Comparison of ENCODE assay signal across 12 mouse cellular contexts in the genomic region with DNA sequence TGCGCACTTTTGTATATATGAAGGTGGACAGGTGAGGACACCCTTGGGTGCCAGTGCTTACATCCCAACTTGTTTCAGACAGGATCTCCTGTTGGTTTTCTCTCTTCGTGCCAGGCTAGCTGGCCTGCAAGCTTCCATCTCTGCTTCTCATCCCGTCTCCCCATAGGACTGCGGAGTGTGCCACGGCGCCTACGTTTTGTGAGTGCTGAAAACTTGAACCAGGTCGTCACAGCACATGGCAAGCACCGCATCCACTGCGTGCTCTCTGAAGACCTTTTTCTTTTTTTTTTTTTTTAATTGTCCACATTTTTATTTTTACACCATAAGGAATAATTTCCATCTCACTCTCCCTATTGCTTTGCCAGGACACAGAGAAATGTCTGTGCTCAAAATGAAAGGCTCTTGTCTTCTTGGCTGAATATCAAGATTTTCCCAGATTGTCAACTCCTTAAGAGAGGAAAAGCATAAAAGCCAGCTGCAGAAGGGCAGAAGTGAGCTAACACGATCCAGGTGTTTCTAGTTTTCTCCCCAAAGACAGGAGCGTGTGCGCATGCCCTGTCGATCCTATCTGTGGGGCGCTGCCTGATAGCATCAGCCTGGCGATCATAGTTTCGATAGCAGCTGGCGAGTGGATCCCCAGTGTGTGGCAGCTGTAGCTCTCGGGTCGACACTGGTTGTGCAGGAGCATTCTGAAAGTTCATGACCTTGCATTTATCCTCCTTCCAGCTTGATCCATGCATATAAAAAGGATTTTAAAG.
A peak's percentile ranks its signal among the peaks of the same experiment; 100 is the strongest.
DNase-seq lines count a peak whose midpoint lies in the region; ATAC-seq and TF ChIP-seq lines count a peak whose summit lies in the region.
"Had no signal": no experiment of that assay in that cellular context is flagged by ENCODE, and none has a peak within 500 bp of the region (broad histone marks: within the 10 kb centered on the region; RNA-seq: fewer than 3 reads in every experiment).

No protein-coding gene starts in this region.

- ATAC-seq in limb, embryonic 12.5 days (ENCODE audit: insufficient number of reproducible peaks, insufficient read depth, low FRiP score, low TSS enrichment, low read depth), result peak; percentile 67
- ATAC-seq in liver, embryonic 11.5 days (replicated peaks; ENCODE audit: low FRiP score), result no peak

- no peak overlapping the region for H3K4me3 ChIP-seq in lung, adult 2 months (replicated peaks; ENCODE audit: extremely low read depth, low read depth, low read length)
- 0 out of 2 replicates have a peak overlapping the region, but pooled peaks have one; percentile 15 for H3K4me3 ChIP-seq in limb, embryonic 12.5 days (replicated peaks)
- no peak overlapping the region for H3K4me3 ChIP-seq in liver, embryonic 11.5 days (ENCODE audit: low read depth, low read length)
- H3K4me3 ChIP-seq: hindbrain, embryonic 15.5 days; liver, embryonic 12.5 days; midbrain, embryonic 12.5 days had no signal

- H3K9me3 ChIP-seq in limb, embryonic 12.5 days, result no peaks in the 10 kb centered on the region
- no peaks in the 10 kb centered on the region for H3K9me3 ChIP-seq in liver, embryonic 11.5 days (ENCODE audit: control insufficient read depth, low read length)
- H3K9me3 ChIP-seq: hindbrain, embryonic 15.5 days; liver, embryonic 12.5 days; midbrain, embryonic 12.5 days had no signal

- peaks cover 26% of the 10 kb centered on the region; the same call in 1 of the 2 replicates for H3K27me3 ChIP-seq in limb, embryonic 12.5 days
- H3K27me3 ChIP-seq in liver, embryonic 11.5 days (replicated peaks; ENCODE audit: control insufficient read depth, insufficient read depth, low read length), result no peaks in the 10 kb centered on the region
- H3K27me3 ChIP-seq: hindbrain, embryonic 15.5 days; liver, embryonic 12.5 days; midbrain, embryonic 12.5 days had no signal

- H3K27ac ChIP-seq in limb, embryonic 12.5 days, result peak overlapping the region; percentile 12; the same call in 1 of the 2 replicates
- no peak overlapping the region for H3K27ac ChIP-seq in liver, embryonic 11.5 days (ENCODE audit: low read depth, low read length)
- H3K27ac ChIP-seq: hindbrain, embryonic 15.5 days; liver, embryonic 12.5 days; midbrain, embryonic 12.5 days had no signal

- H3K4me1 ChIP-seq in lung, adult 2 months (ENCODE audit: control insufficient read depth, insufficient read depth, low read length), result peaks cover 2% of the 10 kb centered on the region; the same call in 1 of the 2 replicates
- H3K4me1 ChIP-seq in limb, embryonic 12.5 days (replicated peaks), result peaks cover 24% of the 10 kb centered on the region
- no peaks in the 10 kb centered on the region for H3K4me1 ChIP-seq in liver, embryonic 11.5 days (replicated peaks; ENCODE audit: control insufficient read depth, insufficient read depth, low read length)
- H3K4me1 ChIP-seq: hindbrain, embryonic 15.5 days; liver, embryonic 12.5 days; midbrain, embryonic 12.5 days had no signal

- no peak overlapping the region for H3K9ac ChIP-seq in limb, embryonic 12.5 days (replicated peaks)
- no peak overlapping the region for H3K9ac ChIP-seq in liver, embryonic 11.5 days (ENCODE audit: low read depth, low read length)
- H3K9ac ChIP-seq: hindbrain, embryonic 15.5 days; liver, embryonic 12.5 days; midbrain, embryonic 12.5 days had no signal

- no peak for TF ChIP-seq CTCF in lung, adult 2 months (IDR thresholded peaks at IDR 0.05; ENCODE audit: insufficient read depth, low read length)

- H3K4me2 ChIP-seq in limb, embryonic 12.5 days, result peak overlapping the region; percentile 49
- H3K4me2 ChIP-seq in liver, embryonic 11.5 days, result no peak overlapping the region
- H3K4me2 ChIP-seq: hindbrain, embryonic 15.5 days; liver, embryonic 12.5 days; midbrain, embryonic 12.5 days had no signal

- TF ChIP-seq POLR2A in lung, adult 2 months (IDR thresholded peaks at IDR 0.05; ENCODE audit: borderline replicate concordance, extremely low read depth, low read depth, low read length), result no peak

- no peaks in the 10 kb centered on the region for H3K36me3 ChIP-seq in limb, embryonic 12.5 days
- no peaks in the 10 kb centered on the region for H3K36me3 ChIP-seq in liver, embryonic 11.5 days (ENCODE audit: control insufficient read depth, insufficient read depth, low read length)
- H3K36me3 ChIP-seq: hindbrain, embryonic 15.5 days; liver, embryonic 12.5 days; midbrain, embryonic 12.5 days had no signal

- peak; percentile 67 for DNase-seq in embryo, embryonic 10 days (ENCODE audit: low spot score)
- no peak for DNase-seq in embryo, embryonic 9.5 days (ENCODE audit: extremely low spot score)
- peak; percentile 24 to 38 for DNase-seq in lung, adult 18-20 months
- no peak for DNase-seq in lung, adult 2 months
- DNase-seq in mesoderm, embryonic 11.5 days (ENCODE audit: low read depth, low spot score), result peak; percentile 60
- DNase-seq in liver, embryonic 11.5 days (ENCODE audit: low spot score), result no peak
- DNase-seq in urinary bladder, postnatal 14 days (ENCODE audit: low spot score), result no peak
- DNase-seq: cerebellum, adult 9-10 months had no signal

- 64% methylated on average over 20 of the region's 20 CpGs for WGBS in lung, adult 2 months
- WGBS in limb, embryonic 12.5 days, result 32% methylated on average over 20 of the region's 20 CpGs
- WGBS in liver, embryonic 11.5 days, result 80% methylated on average over 20 of the region's 20 CpGs

Comparison
In these comparisons a context has a peak if more than half of its experiments do, and no peak if none do; other contexts are left out.
1. DNase-seq: peak in embryo, embryonic 10 days (single experiment), lung, adult 18-20 months (2 of 2) and mesoderm, embryonic 11.5 days (single experiment); none in embryo, embryonic 9.5 days (single experiment), lung, adult 2 months (single experiment), liver, embryonic 11.5 days (single experiment) and urinary bladder, postnatal 14 days (single experiment).